Mouse (Mus musculus) G1E (cell line): ENCODE measurements at regions not wholly inside any gene's neighbourhood (a gene's known extent, or its start where the extent isn't known, plus 50 kb on each side); places are given as distances from the start of the nearest gene placed in this dataset.

Experiments used
- CTCF ChIP-seq: IDR thresholded peaks from 2 replicates; pipeline ENCODE4 v1.5.1; 2012; ENCODE audit warnings: low read depth, low read length, inconsistent platforms, mixed read lengths
- GATA1 ChIP-seq: IDR thresholded peaks from 2 replicates; pipeline ENCODE4 v1.6.1; 2012; ENCODE audit warnings: borderline replicate concordance, low read length, inconsistent platforms, mixed read lengths
- GATA2 ChIP-seq: IDR thresholded peaks from 2 replicates; pipeline ENCODE4 v1.6.1; 2012; ENCODE audit warnings: low read depth, low read length, inconsistent platforms, borderline replicate concordance

DNA sequence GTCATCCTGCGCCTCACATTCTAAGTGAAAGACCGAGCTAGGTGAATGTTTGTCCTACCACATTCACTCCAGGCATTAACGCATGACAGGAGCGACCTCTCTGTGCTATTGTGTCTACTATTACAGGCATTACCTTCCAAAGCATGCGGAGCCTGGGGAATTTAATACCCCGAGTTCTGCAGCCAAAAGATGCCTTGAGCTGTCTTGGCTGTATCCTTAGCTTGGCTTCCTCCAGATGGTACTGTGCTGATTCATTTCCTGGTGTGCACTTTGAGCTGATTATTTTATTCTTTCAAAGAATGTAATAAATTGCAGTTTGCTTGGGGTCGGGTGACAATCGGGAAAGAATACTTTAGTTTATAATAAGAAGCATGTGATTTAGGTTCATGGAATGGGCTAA is 323.2 kb downstream of the Tbc1d1 start:
- no peak for TF ChIP-seq GATA1
- no peak for TF ChIP-seq CTCF
- no peak for TF ChIP-seq GATA2
